Mouse (Mus musculus): ENCODE results near the gene Zbtb7a. TPM values are rescaled to one million over a fixed set of nuclear protein-coding genes. Genes with fewer than 3 reads are reported as not detected.

Zbtb7a gene
- polyA plus RNA-seq, 1 experiment from 2014 or later: 16.2 TPM

- H3K9me3 ChIP-seq: no peaks in the 10 kb centered on the region
- H3K4me3 ChIP-seq: no peak overlapping the region
- no peak overlapping the region for H3K27ac ChIP-seq
- peaks cover 22% of the 10 kb centered on the region for H3K27me3 ChIP-seq (replicated peaks)
- no peak overlapping the region for H3K9ac ChIP-seq
- H3K4me1 ChIP-seq: peaks cover 3% of the 10 kb centered on the region
- no peak for ATAC-seq (replicated peaks)
- no peaks in the 10 kb centered on the region for H3K36me3 ChIP-seq (replicated peaks)
- 0% methylated on average over 9 of the region's 9 CpGs for WGBS
- H3K4me2 ChIP-seq: no peak overlapping the region
Measured at GRCm38 (mm10) chr10:81198230-81198629, 63.2 kb downstream of the Zbtb7a start.

DNA sequence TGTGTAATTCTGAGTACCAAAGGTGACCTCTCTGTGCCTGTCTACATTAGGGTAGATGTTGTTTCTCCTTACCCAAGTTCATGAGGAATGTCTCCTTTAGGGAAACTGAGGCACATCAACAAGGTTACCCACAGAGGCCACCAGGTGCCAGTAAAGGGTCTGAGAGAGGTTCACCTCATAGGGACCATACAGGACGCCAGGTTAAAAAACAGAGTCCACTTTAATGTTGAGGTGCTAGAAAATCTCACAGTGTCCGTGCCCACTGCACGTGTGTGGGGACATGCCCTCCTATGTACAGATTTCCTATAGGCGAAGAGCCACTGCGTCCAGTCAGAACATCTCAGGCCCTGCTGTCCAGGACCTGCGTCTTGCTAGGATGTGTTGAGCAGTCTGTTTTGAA is 64.0 kb downstream of the Zbtb7a start:
- no peak overlapping the region for H3K9ac ChIP-seq
- no peaks in the 10 kb centered on the region for H3K9me3 ChIP-seq
- H3K27me3 ChIP-seq (replicated peaks): peaks cover 22% of the 10 kb centered on the region
- 89% methylated on average over 6 of the region's 6 CpGs for WGBS
- no peak overlapping the region for H3K4me3 ChIP-seq
- ATAC-seq (replicated peaks): no peak
- H3K4me2 ChIP-seq: no peak overlapping the region
- H3K36me3 ChIP-seq (replicated peaks): no peaks in the 10 kb centered on the region
- H3K4me1 ChIP-seq: no peaks in the 10 kb centered on the region
- no peak overlapping the region for H3K27ac ChIP-seq

DNA sequence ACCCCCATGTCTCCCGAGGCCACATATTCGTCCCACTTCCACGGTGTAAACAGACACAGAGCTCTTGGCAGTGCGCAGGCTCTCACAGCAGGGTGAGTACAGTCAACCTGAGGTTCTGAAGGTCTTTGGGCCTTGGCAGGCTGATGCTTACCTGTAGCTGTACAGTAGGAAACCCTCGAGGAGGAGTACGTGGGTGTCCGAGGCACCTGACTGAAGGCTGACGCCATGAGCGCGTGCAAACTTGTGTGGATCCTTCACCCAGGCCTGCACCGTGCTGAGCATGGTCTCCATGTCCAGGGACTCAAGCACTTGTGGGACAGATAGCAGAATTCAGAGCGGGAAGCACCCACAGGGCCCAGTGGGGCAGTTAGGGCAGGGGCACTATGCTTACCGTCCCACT is 65.1 kb downstream of the Zbtb7a start:
- 85% methylated on average over 13 of the region's 13 CpGs for WGBS

GRCm38 (mm10) chr10:81200605-81201287 is 65.7 kb downstream of the Zbtb7a start:
- WGBS: 78% methylated on average over 20 of the region's 20 CpGs
- H3K27me3 ChIP-seq (replicated peaks): peaks cover 14% of the 10 kb centered on the region
- H3K27ac ChIP-seq: no peak overlapping the region
- no peaks in the 10 kb centered on the region for H3K36me3 ChIP-seq (replicated peaks)
- H3K4me1 ChIP-seq: no peaks in the 10 kb centered on the region
- H3K4me3 ChIP-seq: no peak overlapping the region
- no peaks in the 10 kb centered on the region for H3K9me3 ChIP-seq
- ATAC-seq (replicated peaks): no peak
- no peak overlapping the region for H3K9ac ChIP-seq
- H3K4me2 ChIP-seq: no peak overlapping the region

More for the DNA sequence above, 65.1 kb downstream of the Zbtb7a start:
- H3K4me3 ChIP-seq: no peak overlapping the region
- no peaks in the 10 kb centered on the region for H3K4me1 ChIP-seq
- no peak overlapping the region for H3K4me2 ChIP-seq
- H3K27ac ChIP-seq: no peak overlapping the region
- H3K9me3 ChIP-seq: no peaks in the 10 kb centered on the region
- no peaks in the 10 kb centered on the region for H3K36me3 ChIP-seq (replicated peaks)
- peaks cover 20% of the 10 kb centered on the region for H3K27me3 ChIP-seq (replicated peaks)
- ATAC-seq (replicated peaks): no peak
- H3K9ac ChIP-seq: no peak overlapping the region

GRCm38 (mm10) chr10:81201807-81202758 is 67.1 kb downstream of the Zbtb7a start, which contains the start of gene Nmrk2:
Gene Nmrk2 (minus strand): TSS chr10:81202051.
- no peak within 1 kb of the TSS for H3K4me3 ChIP-seq
- H3K36me3 ChIP-seq (replicated peaks): peaks cover 8% of the 10 kb centered on the region; the same call in 1 of the 2 replicates
- H3K27me3 ChIP-seq (replicated peaks): peaks cover 1% of the 10 kb centered on the region; the same call in 1 of the 2 replicates
- no peaks in the 10 kb centered on the region for H3K9me3 ChIP-seq
- no peak within 1 kb of the TSS for H3K27ac ChIP-seq
- H3K4me1 ChIP-seq: no peaks in the 10 kb centered on the region
- H3K4me2 ChIP-seq: no peak within 1 kb of the TSS
- no peak for ATAC-seq (replicated peaks)
- H3K9ac ChIP-seq: no peak within 1 kb of the TSS
- WGBS: 65% methylated on average over 12 of the region's 13 CpGs

Small RNA genes lying within 50 kb of the gene (microRNA-seq; reads per million reads assigned to microRNA genes)
- gene Mir5615-1 (not detected), gene Mir5615-2 (not detected)

Other genes with a start within 250 kb of the Zbtb7a start
- gene Timm13, start 234.3 kb upstream of the Zbtb7a start, polyA plus RNA-seq (2015; fragmentation: Nextera tagmentation; extraction: Ambion mirVana): 318 and 330 TPM in 2 replicates
- 46.9 and 48.9 TPM in 2 replicates for gene Lmnb2, start 217.0 kb upstream of the Zbtb7a start, polyA plus RNA-seq (2015; fragmentation: Nextera tagmentation; extraction: Ambion mirVana)
- gene Gadd45b, start 205.1 kb upstream of the Zbtb7a start, polyA plus RNA-seq (2015; fragmentation: Nextera tagmentation; extraction: Ambion mirVana): 5.5 and 8.2 TPM in 2 replicates
- 19.0 and 21.2 TPM in 2 replicates for gene Gng7, start 120.3 kb upstream of the Zbtb7a start, polyA plus RNA-seq (2015; fragmentation: Nextera tagmentation; extraction: Ambion mirVana)
- 77.5 and 79.2 TPM in 2 replicates for gene Diras1, start 109.6 kb upstream of the Zbtb7a start, polyA plus RNA-seq (2015; fragmentation: Nextera tagmentation; extraction: Ambion mirVana)
- gene Slc39a3, start 97.8 kb upstream of the Zbtb7a start, polyA plus RNA-seq (2015; fragmentation: Nextera tagmentation; extraction: Ambion mirVana): 57.2 and 58.0 TPM in 2 replicates
- gene Sgta, start 75.0 kb upstream of the Zbtb7a start, polyA plus RNA-seq (2015; fragmentation: Nextera tagmentation; extraction: Ambion mirVana): 353 and 376 TPM in 2 replicates
- gene Thop1, start 65.2 kb upstream of the Zbtb7a start, polyA plus RNA-seq (2015; fragmentation: Nextera tagmentation; extraction: Ambion mirVana): 48.8 and 52.2 TPM in 2 replicates
- 0.36 and 0.48 TPM in 2 replicates for gene Creb3l3, start 36.3 kb upstream of the Zbtb7a start, polyA plus RNA-seq (2015; fragmentation: Nextera tagmentation; extraction: Ambion mirVana)
- 258 and 270 TPM in 2 replicates for gene Map2k2, start 29.3 kb upstream of the Zbtb7a start, polyA plus RNA-seq (2015; fragmentation: Nextera tagmentation; extraction: Ambion mirVana)
- 59.2 and 66.3 TPM in 2 replicates for gene Pias4, start 32.7 kb downstream of the Zbtb7a start, polyA plus RNA-seq (2015; fragmentation: Nextera tagmentation; extraction: Ambion mirVana)
- 588 and 606 TPM in 2 replicates for gene Eef2, start 41.4 kb downstream of the Zbtb7a start, polyA plus RNA-seq (2015; fragmentation: Nextera tagmentation; extraction: Ambion mirVana)
- 66.3 and 67.3 TPM in 2 replicates for gene Dapk3, start 47.8 kb downstream of the Zbtb7a start, polyA plus RNA-seq (2015; fragmentation: Nextera tagmentation; extraction: Ambion mirVana)
- not detected in 2 replicates for gene 4930442H23Rik, start 48.6 kb downstream of the Zbtb7a start, polyA plus RNA-seq (2015; fragmentation: Nextera tagmentation; extraction: Ambion mirVana)
- gene Nmrk2, start 66.8 kb downstream of the Zbtb7a start, polyA plus RNA-seq (2015; fragmentation: Nextera tagmentation; extraction: Ambion mirVana): 0.14 TPM in 1 of 2 replicates, not detected in the other
- 95.3 and 96.7 TPM in 2 replicates for gene Atcay, start 95.6 kb downstream of the Zbtb7a start, polyA plus RNA-seq (2015; fragmentation: Nextera tagmentation; extraction: Ambion mirVana)
- 35.4 and 37.2 TPM in 2 replicates for gene Zfr2, start 97.9 kb downstream of the Zbtb7a start, polyA plus RNA-seq (2015; fragmentation: Nextera tagmentation; extraction: Ambion mirVana)
- 37.2 and 40.1 TPM in 2 replicates for gene Matk, start 117.7 kb downstream of the Zbtb7a start, polyA plus RNA-seq (2015; fragmentation: Nextera tagmentation; extraction: Ambion mirVana)
- 124 and 126 TPM in 2 replicates for gene Mrpl54, start 131.7 kb downstream of the Zbtb7a start, polyA plus RNA-seq (2015; fragmentation: Nextera tagmentation; extraction: Ambion mirVana)
- 36.4 and 38.5 TPM in 2 replicates for gene Apba3, start 131.7 kb downstream of the Zbtb7a start, polyA plus RNA-seq (2015; fragmentation: Nextera tagmentation; extraction: Ambion mirVana)
- 6.9 and 8.0 TPM in 2 replicates for gene Tjp3, start 156.4 kb downstream of the Zbtb7a start, polyA plus RNA-seq (2015; fragmentation: Nextera tagmentation; extraction: Ambion mirVana)
- 154 and 159 TPM in 2 replicates for gene Pip5k1c, start 157.7 kb downstream of the Zbtb7a start, polyA plus RNA-seq (2015; fragmentation: Nextera tagmentation; extraction: Ambion mirVana)
- gene Cactin, start 185.9 kb downstream of the Zbtb7a start, polyA plus RNA-seq (2015; fragmentation: Nextera tagmentation; extraction: Ambion mirVana): 35.8 and 38.3 TPM in 2 replicates
- 5.7 and 6.2 TPM in 2 replicates for gene Tbxa2r, start 193.5 kb downstream of the Zbtb7a start, polyA plus RNA-seq (2015; fragmentation: Nextera tagmentation; extraction: Ambion mirVana)
- gene Gipc3, start 208.0 kb downstream of the Zbtb7a start, polyA plus RNA-seq (2015; fragmentation: Nextera tagmentation; extraction: Ambion mirVana): not detected in 2 replicates
- gene Hmg20b, start 215.3 kb downstream of the Zbtb7a start, polyA plus RNA-seq (2015; fragmentation: Nextera tagmentation; extraction: Ambion mirVana): 26.6 and 29.9 TPM in 2 replicates
- gene Mfsd12, start 222.3 kb downstream of the Zbtb7a start, polyA plus RNA-seq (2015; fragmentation: Nextera tagmentation; extraction: Ambion mirVana): 19.7 and 22.5 TPM in 2 replicates
- gene 4930404N11Rik, start 230.6 kb downstream of the Zbtb7a start, polyA plus RNA-seq (2015; fragmentation: Nextera tagmentation; extraction: Ambion mirVana): 1.1 TPM in 2 replicates
- gene Fzr1, start 243.3 kb downstream of the Zbtb7a start, polyA plus RNA-seq (2015; fragmentation: Nextera tagmentation; extraction: Ambion mirVana): 153 and 159 TPM in 2 replicates
- 90.4 and 92.6 TPM in 2 replicates for gene Dohh, start 249.2 kb downstream of the Zbtb7a start, polyA plus RNA-seq (2015; fragmentation: Nextera tagmentation; extraction: Ambion mirVana)
- gene Gm48551, start 249.2 kb downstream of the Zbtb7a start, polyA plus RNA-seq (2015; fragmentation: Nextera tagmentation; extraction: Ambion mirVana): 8.4 and 9.3 TPM in 2 replicates

Data from midbrain, embryonic 15.5 days (tissue).